Mouse (Mus musculus) liver, embryonic 16.5 days (tissue): ENCODE results near the gene Chd2. TPM values are rescaled to one million over a fixed set of nuclear protein-coding genes. Genes with fewer than 3 reads are reported as not detected.
A peak's percentile ranks its signal among the peaks of the same experiment; 100 is the strongest.

ENCODE experiments used
- ATAC-seq: fragments of 200-750 bp; cut with Nextera tagmentation; 2 replicates; pipeline ENCODE4 v1.8.0; 2017; ENCODE audit warnings: low read depth, mild to moderate bottlenecking, moderate number of reproducible peaks, moderate library complexity
- H3K27ac ChIP-seq: fragments of 300-500 bp; sonication (generic); 2 replicates; pipeline ENCODE4 v1.5.1; 2014; ENCODE audit warnings: mild to moderate bottlenecking, low read length
- H3K27me3 ChIP-seq: fragments of 300-500 bp; sonication (generic); 2 replicates; pipeline ENCODE4 v1.6.1; 2014; ENCODE audit warnings: low read depth, low read length, mixed read lengths; ENCODE audit not compliant: control insufficient read depth, insufficient read depth
- H3K36me3 ChIP-seq: fragments of 300-500 bp; sonication (generic); 2 replicates; pipeline ENCODE4 v1.6.1; 2014; ENCODE audit warnings: mild to moderate bottlenecking; ENCODE audit not compliant: control insufficient read depth, insufficient read depth
- H3K4me1 ChIP-seq: fragments of 300-500 bp; sonication (generic); 2 replicates; pipeline ENCODE4 v1.6.1; 2014; ENCODE audit warnings: low read depth, low read length, mixed read lengths; ENCODE audit not compliant: control insufficient read depth
- H3K4me2 ChIP-seq: fragments of 300-500 bp; sonication (generic); 2 replicates; pipeline ENCODE4 v1.6.1; 2014; ENCODE audit warnings: low read depth, low read length, mixed read lengths
- H3K4me3 ChIP-seq: fragments of 300-500 bp; sonication (generic); 2 replicates; pipeline ENCODE4 v1.5.1; 2014; ENCODE audit warnings: low read depth, mild to moderate bottlenecking, low read length
- H3K9ac ChIP-seq: fragments of 300-500 bp; sonication (generic); 2 replicates; pipeline ENCODE4 v1.6.1; 2014; ENCODE audit warnings: low read depth, low read length
- H3K9me3 ChIP-seq: fragments of 300-500 bp; sonication (generic); replicated peaks from 2 replicates; pipeline ENCODE4 v1.6.1; 2016; ENCODE audit warnings: low read length; ENCODE audit not compliant: control insufficient read depth
- WGBS: fragments of 180-500 bp; shearing (Covaris S2); extraction: QIAGEN DNeasy Blood & Tissue Kit; methylation state at CpG from one replicate; pipeline ENCODE4 v1.1.7; 2014; ENCODE audit not compliant: insufficient replicate concordance; 5-methylcytosine and 5-hydroxymethylcytosine counted together
- polyA plus RNA-seq: library from polyadenylated mRNA; unstranded; fragments of >200 nt; fragmentation: Nextera tagmentation; extraction: Ambion mirVana; gene quantifications from 2 replicates; pipeline ENCODE4 v1.2.1, GENCODE M21; 2015

Gene Chd2
- polyA plus RNA-seq, 1 experiment from 2014 or later = 24.7 TPM

DNA sequence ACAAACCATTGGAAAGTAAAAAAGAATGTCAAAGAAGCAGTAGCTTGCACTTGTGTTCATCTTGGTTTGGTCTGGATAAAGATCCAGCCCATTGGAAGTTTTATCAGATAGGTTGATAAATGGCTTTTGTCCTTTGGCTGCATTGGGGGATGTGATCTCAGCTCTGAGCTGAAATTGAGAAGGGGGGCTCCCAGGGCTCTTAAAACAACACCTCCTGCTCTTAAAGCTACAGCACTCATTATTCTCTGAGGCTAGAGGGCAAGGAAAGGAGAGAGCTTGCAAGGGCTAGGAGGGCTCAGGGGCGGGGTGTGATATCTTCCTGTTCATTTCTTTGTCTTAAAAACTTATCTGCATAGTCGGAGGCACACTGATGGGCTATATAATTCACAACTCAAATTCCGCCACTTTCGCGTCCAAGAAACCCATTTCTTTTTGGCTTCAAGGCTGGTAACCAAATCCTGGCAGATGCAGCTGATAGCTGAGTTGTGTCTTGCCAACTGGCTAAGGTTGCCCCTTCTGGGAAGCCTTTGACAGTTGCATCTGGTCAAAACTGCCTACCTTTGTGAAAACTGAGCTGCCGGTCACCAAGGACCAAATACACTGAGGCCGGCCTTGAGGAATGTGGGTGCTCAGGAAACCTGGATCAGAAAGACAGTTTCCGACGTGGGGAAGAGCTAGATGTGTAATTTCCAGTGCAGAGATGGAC lies 148.2 kb downstream of the Chd2 start:
- no peak overlapping the region for H3K9ac ChIP-seq
- H3K27ac ChIP-seq = no peak overlapping the region
- WGBS = 47% methylated on average over 9 of the region's 9 CpGs
- peaks cover 67% of the 10 kb centered on the region for H3K27me3 ChIP-seq
- no peak for ATAC-seq
- H3K9me3 ChIP-seq = no peaks in the 10 kb centered on the region
- H3K4me2 ChIP-seq = no peak overlapping the region
- H3K4me1 ChIP-seq = no peaks in the 10 kb centered on the region
- no peak overlapping the region for H3K4me3 ChIP-seq
- H3K36me3 ChIP-seq = no peaks in the 10 kb centered on the region

DNA sequence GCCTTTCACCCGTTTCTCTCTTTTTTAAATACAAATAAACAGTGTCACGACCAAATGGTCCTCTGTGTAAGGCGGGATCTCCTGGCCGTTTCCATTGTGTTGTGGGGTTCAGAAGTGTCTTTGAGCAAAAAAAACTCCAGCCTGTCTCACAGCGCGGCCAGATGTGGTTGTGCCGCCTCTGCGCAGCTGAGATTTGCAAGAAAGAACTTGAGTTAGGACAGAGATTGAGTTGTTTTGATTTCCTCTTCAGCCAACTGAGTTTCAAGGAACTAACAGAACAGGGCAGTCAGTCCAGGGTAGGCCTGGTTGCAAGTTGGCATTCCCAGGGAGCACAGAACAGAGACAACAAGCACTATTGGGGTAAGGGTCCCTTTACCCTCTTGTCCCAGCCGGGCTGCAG lies 149.3 kb downstream of the Chd2 start:
- H3K4me1 ChIP-seq = no peaks in the 10 kb centered on the region
- H3K27me3 ChIP-seq = peaks cover 57% of the 10 kb centered on the region
- no peak overlapping the region for H3K27ac ChIP-seq
- WGBS = 2% methylated on average over 9 of the region's 9 CpGs
- no peak overlapping the region for H3K4me3 ChIP-seq
- H3K36me3 ChIP-seq = no peaks in the 10 kb centered on the region
- H3K4me2 ChIP-seq = no peak overlapping the region; the same call in 1 of the 2 replicates
- ATAC-seq = no peak
- no peaks in the 10 kb centered on the region for H3K9me3 ChIP-seq
- H3K9ac ChIP-seq = no peak overlapping the region

DNA sequence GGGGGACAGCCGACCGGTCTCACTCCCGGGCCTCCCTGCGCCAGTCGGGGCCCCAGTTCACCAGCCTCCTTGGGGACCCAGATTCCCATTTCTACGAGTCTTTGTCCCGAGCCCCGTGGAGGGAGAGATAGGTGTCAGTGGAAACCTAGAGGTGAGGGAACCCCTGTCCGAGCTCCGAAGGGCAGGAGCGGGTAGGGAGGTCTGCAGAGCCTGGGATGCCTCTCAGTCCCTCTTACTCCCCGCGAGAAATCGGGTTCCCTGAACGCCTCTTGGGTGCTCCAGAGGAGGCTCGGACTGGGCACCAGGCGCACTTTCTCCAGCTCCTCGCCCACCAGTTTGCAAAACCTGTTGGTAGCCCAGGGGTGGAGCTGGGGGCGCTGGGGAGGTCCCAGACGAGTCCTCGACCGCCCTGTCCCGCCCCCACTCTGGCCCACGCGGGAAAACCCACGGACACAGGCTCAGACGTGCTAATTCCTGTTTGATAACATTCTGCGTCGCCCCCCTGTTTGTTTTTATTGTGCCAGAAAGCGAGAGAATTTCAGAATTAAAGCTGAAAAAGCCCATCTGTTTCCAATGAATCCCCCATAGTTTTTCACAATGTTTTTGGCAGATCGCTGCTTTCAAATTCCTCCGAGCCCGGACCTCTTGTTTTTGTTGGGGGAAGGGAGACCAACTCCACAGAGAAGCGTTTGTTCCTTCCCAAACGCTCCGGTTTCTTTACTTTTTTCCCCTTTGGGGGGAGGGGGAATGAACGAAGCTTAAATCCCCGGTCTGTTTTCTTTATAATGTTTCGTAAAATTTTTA lies 149.9 kb downstream of the Chd2 start:
- Histone ChIP-seq H3K27ac (no peak overlapping the region), H3K36me3 (no peaks in the 10 kb centered on the region), H3K4me3 (peak overlapping the region; percentile 44), H3K27me3 (peaks cover 55% of the 10 kb centered on the region), H3K9ac (no peak overlapping the region; the same call in 1 of the 2 replicates), H3K4me1 (no peaks in the 10 kb centered on the region), H3K9me3 (no peaks in the 10 kb centered on the region), H3K4me2 (peak overlapping the region; percentile 58)
- WGBS = 1% methylated on average over 39 of the region's 39 CpGs
- 0 out of 2 replicates have a peak, but pooled peaks have one; percentile 13 for ATAC-seq

DNA sequence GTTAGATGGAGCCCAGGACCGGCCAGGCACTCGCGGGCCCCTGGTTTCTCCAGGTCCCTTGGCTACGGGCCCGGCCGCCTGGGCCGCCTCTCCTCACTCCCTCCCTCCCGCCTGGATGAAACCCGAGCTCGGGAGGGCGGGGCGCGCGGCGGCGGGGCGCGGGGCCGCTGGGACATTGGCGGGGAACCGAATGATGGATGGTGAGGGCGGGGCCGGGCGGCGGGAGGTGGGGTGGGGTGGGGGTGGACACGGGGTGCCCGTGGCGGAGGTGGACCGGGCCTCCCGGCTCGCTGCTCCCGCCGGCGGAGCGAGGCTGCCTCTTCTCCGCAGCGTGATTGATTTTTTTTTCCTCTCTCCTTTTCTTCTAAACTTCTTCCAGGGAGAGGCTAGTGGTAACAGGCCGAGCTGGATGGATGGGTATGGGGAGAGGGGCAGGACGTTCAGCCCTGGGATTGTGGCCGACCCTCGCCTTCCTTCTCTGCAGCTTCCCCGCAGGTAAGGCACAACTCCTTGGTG lies 150.6 kb downstream of the Chd2 start:
- no peaks in the 10 kb centered on the region for H3K4me1 ChIP-seq
- ATAC-seq = peak; percentile 77
- H3K27me3 ChIP-seq = peaks cover 51% of the 10 kb centered on the region
- WGBS = 1% methylated on average over 35 of the region's 42 CpGs
- peak overlapping the region; percentile 44 for H3K4me3 ChIP-seq
- H3K27ac ChIP-seq = no peak overlapping the region
- no peak overlapping the region; the same call in 1 of the 2 replicates for H3K9ac ChIP-seq
- peak overlapping the region; percentile 58 for H3K4me2 ChIP-seq
- H3K9me3 ChIP-seq = no peaks in the 10 kb centered on the region
- H3K36me3 ChIP-seq = no peaks in the 10 kb centered on the region

DNA sequence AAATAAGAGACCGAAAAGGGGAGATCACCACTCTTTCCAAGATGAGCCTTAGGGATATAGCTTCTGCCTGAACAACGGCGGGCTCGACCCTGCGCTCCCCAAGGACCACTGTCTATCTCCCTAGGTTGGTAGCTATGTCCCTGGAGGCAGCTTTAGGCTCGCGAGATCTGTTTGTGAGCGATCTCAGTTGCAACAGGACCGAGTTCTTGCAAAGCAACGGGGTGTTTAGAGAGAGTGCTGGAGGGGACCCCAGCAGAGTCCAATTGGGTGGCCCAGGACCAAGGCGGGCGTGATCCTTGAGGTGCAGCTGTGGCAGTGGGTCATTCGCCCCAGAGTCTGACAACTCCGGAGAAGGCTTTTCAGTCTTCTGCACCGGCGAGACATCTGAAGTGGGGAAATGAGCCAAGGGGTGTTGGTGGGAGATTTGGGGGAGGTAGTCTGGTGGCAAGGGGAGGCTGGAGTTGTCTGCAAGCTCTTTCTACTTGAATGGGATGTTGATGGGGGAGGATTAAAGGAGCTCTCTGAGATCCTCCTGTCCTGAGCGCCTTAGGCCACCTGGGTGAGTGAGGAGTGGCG lies 151.1 kb downstream of the Chd2 start:
- H3K27me3 ChIP-seq = peaks cover 51% of the 10 kb centered on the region
- H3K27ac ChIP-seq = no peak overlapping the region
- 7% methylated on average over 18 of the region's 18 CpGs for WGBS
- H3K4me3 ChIP-seq = no peak overlapping the region
- H3K4me2 ChIP-seq = no peak overlapping the region; the same call in 1 of the 2 replicates
- H3K9me3 ChIP-seq = no peaks in the 10 kb centered on the region
- H3K9ac ChIP-seq = no peak overlapping the region
- no peaks in the 10 kb centered on the region for H3K4me1 ChIP-seq
- ATAC-seq = no peak
- no peaks in the 10 kb centered on the region for H3K36me3 ChIP-seq

DNA sequence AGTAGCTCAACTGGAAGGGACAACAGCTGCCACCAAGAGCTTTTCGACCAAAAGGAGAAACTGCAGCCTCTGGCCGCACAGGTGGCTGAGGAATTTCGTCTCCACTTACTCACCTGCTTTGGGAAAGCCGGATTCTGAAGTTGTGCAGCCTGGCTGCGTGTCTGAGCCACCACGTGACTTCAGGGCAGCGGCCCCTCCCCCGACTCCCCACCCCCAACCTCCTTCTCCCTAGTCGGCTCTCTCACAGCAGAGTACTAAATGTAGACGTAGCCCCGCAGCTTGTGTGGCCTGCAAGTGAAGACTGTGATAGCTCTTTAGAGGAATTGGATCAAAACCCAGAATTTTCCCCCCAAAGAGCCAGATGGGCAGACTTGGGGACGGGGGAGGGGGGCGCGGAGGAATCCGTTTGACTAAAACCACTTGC lies 151.7 kb downstream of the Chd2 start:
- no peak overlapping the region for H3K4me3 ChIP-seq
- no peak overlapping the region for H3K27ac ChIP-seq
- H3K4me2 ChIP-seq = no peak overlapping the region
- WGBS = 4% methylated on average over 15 of the region's 15 CpGs
- no peaks in the 10 kb centered on the region for H3K36me3 ChIP-seq
- ATAC-seq = no peak
- H3K4me1 ChIP-seq = no peaks in the 10 kb centered on the region
- H3K9me3 ChIP-seq = no peaks in the 10 kb centered on the region
- H3K9ac ChIP-seq = no peak overlapping the region
- peaks cover 51% of the 10 kb centered on the region for H3K27me3 ChIP-seq

DNA sequence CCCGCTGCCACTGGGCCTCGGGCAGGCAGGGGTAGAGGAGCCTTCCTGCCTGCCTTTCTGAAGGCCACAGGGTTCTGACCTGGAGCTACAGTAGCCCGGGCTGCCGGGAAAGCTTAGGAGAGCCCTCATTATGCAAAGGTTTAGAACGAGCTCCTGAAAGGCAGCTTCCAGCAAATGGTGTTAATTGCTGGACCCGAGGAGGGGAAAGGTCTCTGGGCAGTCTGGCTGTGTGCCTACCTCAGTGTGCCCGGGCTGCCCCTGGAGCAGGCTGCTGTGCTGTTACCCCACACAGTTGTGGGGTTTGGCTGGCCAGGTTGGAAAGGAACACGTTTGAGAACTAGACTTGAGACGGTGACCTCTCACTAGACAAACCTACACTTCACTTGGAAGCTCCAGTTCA lies 152.2 kb downstream of the Chd2 start:
- H3K36me3 ChIP-seq = no peaks in the 10 kb centered on the region
- no peak overlapping the region for H3K9ac ChIP-seq
- no peak for ATAC-seq
- H3K4me1 ChIP-seq = no peaks in the 10 kb centered on the region
- H3K4me2 ChIP-seq = no peak overlapping the region
- no peak overlapping the region for H3K4me3 ChIP-seq
- WGBS = 10% methylated on average over 9 of the region's 9 CpGs
- H3K27me3 ChIP-seq = peaks cover 51% of the 10 kb centered on the region
- no peaks in the 10 kb centered on the region for H3K9me3 ChIP-seq
- H3K27ac ChIP-seq = no peak overlapping the region

DNA sequence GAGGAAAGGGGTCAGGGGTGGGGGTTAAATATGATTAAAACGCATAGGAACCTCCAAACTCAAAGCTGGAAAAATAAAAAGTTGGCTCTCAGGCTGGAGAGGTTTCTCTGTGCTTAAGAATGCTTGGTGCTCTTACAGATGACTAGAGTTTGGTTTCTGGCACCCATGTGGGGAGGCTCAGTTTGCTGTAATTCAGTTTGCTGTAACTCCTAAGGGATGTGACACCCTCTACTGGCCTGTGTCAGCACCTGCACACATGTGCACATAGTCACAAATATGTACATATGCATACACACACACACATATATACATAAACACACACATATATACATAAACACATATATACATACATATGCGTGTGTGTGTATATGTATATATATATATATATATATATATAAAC lies 152.8 kb downstream of the Chd2 start:
- Histone ChIP-seq H3K36me3 (no peaks in the 10 kb centered on the region), H3K27ac (no peak overlapping the region), H3K4me2 (no peak overlapping the region), H3K9ac (no peak overlapping the region), H3K9me3 (no peaks in the 10 kb centered on the region), H3K4me1 (no peaks in the 10 kb centered on the region), H3K27me3 (peaks cover 48% of the 10 kb centered on the region), H3K4me3 (no peak overlapping the region)
- ATAC-seq = no peak
- WGBS = 54% methylated on average over 2 of the region's 2 CpGs
